Mouse (Mus musculus) midbrain, embryonic 15.5 days (tissue): ENCODE results near the gene Caskin1. TPM values are rescaled to one million over a fixed set of nuclear protein-coding genes. Genes with fewer than 3 reads are reported as not detected.

Experiments used
- ATAC-seq: fragments of 200-750 bp; cut with Nextera tagmentation; replicated peaks from 2 replicates; pipeline ENCODE4 v1.8.0; 2017; ENCODE audit warnings: moderate TSS enrichment
- H3K27ac ChIP-seq: fragments of 300-500 bp; sonication (generic); 2 replicates; pipeline ENCODE4 v1.5.1; 2015; ENCODE audit warnings: mild to moderate bottlenecking, inconsistent platforms
- H3K27me3 ChIP-seq: fragments of 300-500 bp; sonication (generic); replicated peaks from 2 replicates; pipeline ENCODE4 v1.6.1; 2015; ENCODE audit warnings: inconsistent platforms
- H3K36me3 ChIP-seq: fragments of 300-500 bp; sonication (generic); replicated peaks from 2 replicates; pipeline ENCODE4 v1.6.1; 2015; ENCODE audit warnings: inconsistent platforms
- H3K4me1 ChIP-seq: fragments of 300-500 bp; sonication (generic); 2 replicates; pipeline ENCODE4 v1.6.1; 2015; ENCODE audit warnings: inconsistent platforms
- H3K4me2 ChIP-seq: fragments of 300-500 bp; sonication (generic); 2 replicates; pipeline ENCODE4 v1.6.1; 2015; ENCODE audit warnings: inconsistent platforms, mild to moderate bottlenecking, moderate library complexity
- H3K4me3 ChIP-seq: fragments of 300-500 bp; sonication (generic); 2 replicates; pipeline ENCODE4 v1.5.1; 2015; ENCODE audit warnings: mild to moderate bottlenecking, inconsistent platforms
- H3K9ac ChIP-seq: fragments of 300-500 bp; sonication (generic); 2 replicates; pipeline ENCODE4 v1.6.1; 2015; ENCODE audit warnings: mild to moderate bottlenecking, inconsistent platforms
- H3K9me3 ChIP-seq: fragments of 300-500 bp; sonication (generic); 2 replicates; pipeline ENCODE4 v1.6.1; 2016; ENCODE audit warnings: inconsistent platforms
- WGBS: fragments of 180-500 bp; shearing (Covaris S2); methylation state at CpG from one replicate; pipeline ENCODE4 v1.1.7; 2015; ENCODE audit warnings: mixed read lengths; 5-methylcytosine and 5-hydroxymethylcytosine counted together
- polyA plus RNA-seq: library from polyadenylated mRNA; unstranded; fragments of >200 nt; fragmentation: Nextera tagmentation; extraction: Ambion mirVana; gene quantifications from 2 replicates; pipeline ENCODE4 v1.2.1, GENCODE M21; 2015

The Caskin1 gene
- polyA plus RNA-seq, 1 experiment from 2014 or later: 52.9 TPM

DNA sequence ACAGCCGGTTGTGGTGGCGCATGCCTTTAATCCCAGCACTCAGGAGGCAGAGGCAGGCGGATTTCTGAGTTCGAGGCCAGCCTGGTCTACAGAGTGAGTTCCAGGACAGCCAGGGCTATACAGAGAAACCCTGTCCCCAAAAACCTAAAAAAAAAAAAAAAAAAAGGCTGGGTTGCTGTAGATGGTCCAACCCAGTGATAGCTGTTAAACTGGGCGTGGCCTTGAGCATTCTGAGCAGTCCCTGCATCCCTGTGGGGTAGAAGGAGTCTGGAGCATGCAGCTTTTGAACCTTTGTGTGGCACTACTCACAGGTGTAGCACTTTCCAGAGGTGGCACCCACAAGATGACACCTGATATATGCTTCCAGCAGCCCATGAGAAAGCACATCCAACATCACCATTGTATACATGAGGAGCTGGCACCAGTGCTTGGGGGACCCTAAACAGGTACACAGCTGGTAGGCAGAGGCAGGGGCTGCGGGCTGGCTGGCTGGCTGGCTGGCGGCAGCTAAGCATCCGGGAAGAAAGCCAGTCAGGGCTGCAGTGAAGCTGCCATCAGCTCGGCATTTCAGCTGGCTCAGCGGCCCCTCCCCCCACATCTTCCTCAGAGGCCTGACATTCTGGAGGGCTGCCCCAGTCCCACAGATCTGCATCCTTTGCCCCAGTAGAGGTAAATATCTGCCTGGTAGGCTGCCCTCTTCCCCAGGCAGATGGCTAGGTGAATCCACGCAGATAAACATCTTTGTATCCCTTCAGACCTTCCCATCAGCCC is 3.1 kb upstream of the Caskin1 start:
- Histone ChIP-seq H3K27ac (peak overlapping the region; percentile 26; the same call in 1 of the 2 replicates), H3K4me1 (peaks cover 30% of the 10 kb centered on the region), H3K4me3 (no peak overlapping the region), H3K27me3 (no peaks in the 10 kb centered on the region), H3K9ac (no peak overlapping the region; the same call in 1 of the 2 replicates), H3K4me2 (no peak overlapping the region), H3K36me3 (no peaks in the 10 kb centered on the region), H3K9me3 (no peaks in the 10 kb centered on the region)
- ATAC-seq: no peak
- WGBS: 45% methylated on average over 11 of the region's 11 CpGs

DNA sequence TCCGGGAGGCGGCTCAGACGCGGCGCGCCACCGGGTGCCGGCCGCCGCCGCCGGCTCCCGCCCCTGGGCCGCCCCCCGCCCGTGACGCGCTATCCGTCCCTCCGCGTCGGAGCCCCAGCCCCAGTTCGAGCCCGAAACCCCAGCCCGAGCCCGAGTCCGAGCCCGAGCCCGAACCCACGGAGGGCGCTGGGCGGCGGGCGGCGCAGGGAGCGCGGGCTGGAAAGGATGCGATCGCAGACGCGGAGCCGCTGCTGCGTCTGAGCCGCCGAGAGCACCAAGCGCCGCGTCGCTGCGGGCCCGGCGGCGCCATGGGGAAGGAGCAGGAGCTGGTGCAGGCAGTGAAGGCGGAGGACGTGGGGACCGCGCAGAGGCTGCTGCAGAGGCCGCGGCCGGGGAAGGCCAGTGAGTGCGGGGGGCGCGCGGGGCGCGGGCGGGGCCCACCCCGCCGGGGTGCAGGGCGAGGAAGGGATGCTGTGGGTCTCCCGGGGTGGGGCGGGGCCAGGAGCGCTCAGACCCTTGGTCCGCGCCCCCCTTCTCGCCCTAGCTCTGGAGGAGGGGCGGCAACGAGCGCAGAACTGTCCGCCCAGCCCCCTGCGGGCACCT is 362 bp downstream of the Caskin1 start:
- H3K36me3 ChIP-seq: no peaks in the 10 kb centered on the region
- peak overlapping the region; percentile 98 for H3K4me3 ChIP-seq
- H3K27me3 ChIP-seq: no peaks in the 10 kb centered on the region
- peak overlapping the region; percentile 97 for H3K9ac ChIP-seq
- ATAC-seq: peak; percentile 74
- H3K9me3 ChIP-seq: no peaks in the 10 kb centered on the region
- H3K4me1 ChIP-seq: peaks cover 38% of the 10 kb centered on the region
- H3K27ac ChIP-seq: peak overlapping the region; percentile 98
- WGBS: 1% methylated on average over 59 of the region's 81 CpGs
- H3K4me2 ChIP-seq: peak overlapping the region; percentile 91

DNA sequence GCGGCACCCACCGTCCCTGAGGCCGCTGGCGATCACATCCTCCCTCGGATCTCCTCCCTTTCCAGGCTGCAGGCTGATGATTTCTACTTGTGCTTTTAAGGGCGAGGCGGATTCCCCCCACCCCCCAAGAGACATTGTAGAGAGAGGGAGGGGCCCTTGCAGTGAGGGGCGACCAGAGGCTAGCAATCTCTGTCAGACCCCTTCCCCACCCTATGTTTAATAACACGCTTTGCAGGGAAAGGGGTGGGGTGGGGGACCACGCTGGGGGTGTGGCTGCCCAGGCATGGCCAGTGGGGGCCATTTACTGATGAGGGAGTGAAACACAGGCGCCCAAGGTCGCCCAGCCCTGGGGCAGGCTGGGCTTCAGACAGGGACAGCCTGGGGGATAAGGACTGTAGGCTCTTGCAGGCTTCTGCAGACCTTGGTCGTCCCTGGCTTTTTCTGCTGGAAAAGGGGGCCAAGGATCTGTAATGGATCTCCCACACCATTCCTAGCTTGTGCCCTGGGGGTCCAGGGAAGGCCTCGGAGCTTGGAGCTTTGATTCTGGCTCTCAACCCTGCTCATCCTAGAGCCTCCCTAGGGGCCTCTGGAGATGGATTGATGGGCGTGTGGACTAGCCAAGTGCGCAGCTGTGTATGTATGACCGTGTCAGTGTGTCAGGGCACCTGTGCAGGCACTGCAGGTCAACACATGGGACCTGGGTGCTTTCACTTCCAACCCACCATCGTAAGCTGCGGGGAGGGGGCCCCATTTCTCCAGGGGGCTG is 1.0 kb downstream of the Caskin1 start:
- peak overlapping the region; percentile 91 for H3K4me2 ChIP-seq
- peak; percentile 43 for ATAC-seq
- H3K9ac ChIP-seq: peak overlapping the region; percentile 97
- H3K4me1 ChIP-seq: peaks cover 38% of the 10 kb centered on the region
- peak overlapping the region; percentile 98 for H3K27ac ChIP-seq
- WGBS: 14% methylated on average over 19 of the region's 19 CpGs
- H3K9me3 ChIP-seq: no peaks in the 10 kb centered on the region
- H3K4me3 ChIP-seq: peak overlapping the region; percentile 98
- H3K27me3 ChIP-seq: no peaks in the 10 kb centered on the region
- H3K36me3 ChIP-seq: no peaks in the 10 kb centered on the region

DNA sequence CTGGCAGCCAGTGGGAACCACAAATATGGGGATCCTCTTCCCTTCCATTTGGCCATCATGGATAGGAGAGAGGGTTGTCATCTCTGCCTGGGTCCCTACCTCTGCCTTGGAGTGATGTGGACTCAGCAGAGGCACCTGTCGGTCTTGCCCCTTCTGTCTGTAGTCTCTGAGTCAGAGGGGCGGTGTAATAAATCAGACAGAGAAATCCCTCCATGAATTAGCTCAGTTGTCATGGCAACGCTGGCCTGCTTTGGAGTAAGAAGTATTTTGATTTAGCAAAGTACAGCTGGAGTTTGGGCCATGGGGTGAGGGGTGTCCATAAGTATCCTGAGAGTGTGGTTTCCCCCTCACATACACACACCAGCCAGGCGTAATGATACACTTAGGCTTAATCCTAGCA is 2.0 kb downstream of the Caskin1 start:
- H3K9ac ChIP-seq: 0 out of 2 replicates have a peak overlapping the region, but pooled peaks have one; percentile 97
- H3K4me1 ChIP-seq: peaks cover 36% of the 10 kb centered on the region
- no peaks in the 10 kb centered on the region for H3K27me3 ChIP-seq
- no peaks in the 10 kb centered on the region for H3K9me3 ChIP-seq
- peak overlapping the region; percentile 98 for H3K27ac ChIP-seq
- H3K36me3 ChIP-seq: no peaks in the 10 kb centered on the region
- H3K4me2 ChIP-seq: peak overlapping the region; percentile 91
- 61% methylated on average over 4 of the region's 4 CpGs for WGBS
- ATAC-seq: no peak
- peak overlapping the region; percentile 98; the same call in 1 of the 2 replicates for H3K4me3 ChIP-seq

DNA sequence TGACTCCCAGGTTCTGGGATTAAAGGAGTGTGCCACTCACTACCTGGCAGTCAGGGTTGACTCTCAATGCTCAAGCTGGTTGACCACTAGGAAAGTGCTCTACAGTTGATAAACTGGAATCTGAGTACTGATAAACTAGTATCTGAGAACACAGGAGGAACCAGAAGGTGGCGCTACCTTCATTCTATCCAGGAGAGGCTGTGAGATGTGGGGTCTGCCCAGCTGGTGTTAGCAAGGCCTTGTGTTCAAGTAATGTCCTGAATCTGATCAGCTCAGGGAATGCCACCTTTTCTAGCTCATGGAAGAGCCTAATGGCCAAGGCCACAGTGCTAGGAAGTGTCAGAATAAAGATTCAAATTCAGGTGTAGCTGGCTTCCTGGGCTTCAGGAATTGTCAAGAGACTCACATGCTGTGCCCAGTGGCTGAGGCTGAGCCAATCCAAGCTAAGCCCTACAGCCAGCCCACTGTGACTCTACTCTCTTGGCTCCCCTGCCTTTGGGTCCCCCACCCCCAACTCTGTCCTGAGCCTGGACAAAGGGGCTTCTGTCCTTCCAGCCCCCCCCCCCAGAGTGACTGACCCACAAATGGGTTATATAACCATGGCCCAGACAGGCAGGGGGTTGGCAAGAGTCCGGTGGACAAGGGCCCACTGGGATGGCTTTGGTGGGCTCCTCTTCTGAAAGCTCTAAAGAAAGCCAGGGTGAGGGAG is 6.4 kb downstream of the Caskin1 start:
- Histone ChIP-seq H3K36me3 (peaks cover 40% of the 10 kb centered on the region), H3K27me3 (no peaks in the 10 kb centered on the region), H3K4me3 (no peak overlapping the region), H3K9ac (no peak overlapping the region), H3K4me1 (peaks cover 17% of the 10 kb centered on the region), H3K27ac (no peak overlapping the region), H3K9me3 (no peaks in the 10 kb centered on the region), H3K4me2 (no peak overlapping the region)
- peak; percentile 38 for ATAC-seq
- 47% methylated on average over 2 of the region's 2 CpGs for WGBS

DNA sequence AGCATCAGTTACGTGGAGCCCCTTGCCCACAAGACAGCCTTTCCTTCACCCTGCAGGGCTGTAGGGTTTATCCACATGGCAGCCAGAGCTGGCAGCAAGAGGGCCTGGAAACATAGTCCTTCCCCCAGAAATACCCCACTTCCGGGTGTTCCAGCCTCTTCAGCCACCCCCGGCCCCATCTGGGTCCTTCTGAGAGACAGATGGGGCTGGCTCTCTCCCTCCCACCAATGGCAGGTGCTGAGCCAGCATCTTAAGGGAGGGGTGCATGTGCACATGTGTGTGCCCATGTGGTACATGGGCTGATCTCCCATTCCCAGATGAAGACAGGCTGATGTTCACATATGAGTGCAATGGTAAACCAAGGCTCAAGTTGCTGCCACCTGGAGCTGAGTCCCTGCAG is 7.0 kb downstream of the Caskin1 start:
- H3K9ac ChIP-seq: no peak overlapping the region
- no peaks in the 10 kb centered on the region for H3K27me3 ChIP-seq
- peaks cover 45% of the 10 kb centered on the region for H3K36me3 ChIP-seq
- H3K9me3 ChIP-seq: no peaks in the 10 kb centered on the region
- peaks cover 11% of the 10 kb centered on the region for H3K4me1 ChIP-seq
- no peak overlapping the region for H3K4me3 ChIP-seq
- H3K27ac ChIP-seq: 0 out of 2 replicates have a peak overlapping the region, but pooled peaks have one; percentile 32
- no peak overlapping the region for H3K4me2 ChIP-seq
- ATAC-seq: no peak
- WGBS: 79% methylated on average over 3 of the region's 3 CpGs

DNA sequence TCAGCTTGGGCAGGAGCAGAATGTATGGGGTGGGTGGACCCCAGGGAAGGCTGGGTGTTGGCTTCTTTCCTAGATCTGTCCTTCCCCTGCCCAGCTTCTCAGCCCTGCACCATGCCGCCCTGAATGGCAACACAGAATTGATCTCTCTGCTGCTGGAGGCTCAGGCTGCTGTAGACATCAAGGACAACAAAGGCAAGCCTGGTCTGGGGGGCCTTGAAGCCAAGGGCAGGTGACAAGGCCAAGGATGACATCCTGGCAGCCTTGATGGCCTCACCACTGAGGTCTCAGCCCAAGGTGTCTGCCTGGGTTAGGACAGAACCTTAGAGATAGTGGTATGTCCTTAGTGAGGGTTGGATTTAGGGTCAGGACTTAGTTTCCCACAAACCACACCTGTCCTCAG is 7.6 kb downstream of the Caskin1 start:
- no peak overlapping the region for H3K9ac ChIP-seq
- H3K27me3 ChIP-seq: no peaks in the 10 kb centered on the region
- no peak overlapping the region for H3K4me3 ChIP-seq
- H3K4me2 ChIP-seq: no peak overlapping the region
- H3K27ac ChIP-seq: no peak overlapping the region
- H3K36me3 ChIP-seq: peaks cover 51% of the 10 kb centered on the region
- H3K4me1 ChIP-seq: peaks cover 5% of the 10 kb centered on the region; the same call in 1 of the 2 replicates
- 76% methylated on average over 1 of the region's 1 CpGs for WGBS
- no peak for ATAC-seq
- H3K9me3 ChIP-seq: no peaks in the 10 kb centered on the region

DNA sequence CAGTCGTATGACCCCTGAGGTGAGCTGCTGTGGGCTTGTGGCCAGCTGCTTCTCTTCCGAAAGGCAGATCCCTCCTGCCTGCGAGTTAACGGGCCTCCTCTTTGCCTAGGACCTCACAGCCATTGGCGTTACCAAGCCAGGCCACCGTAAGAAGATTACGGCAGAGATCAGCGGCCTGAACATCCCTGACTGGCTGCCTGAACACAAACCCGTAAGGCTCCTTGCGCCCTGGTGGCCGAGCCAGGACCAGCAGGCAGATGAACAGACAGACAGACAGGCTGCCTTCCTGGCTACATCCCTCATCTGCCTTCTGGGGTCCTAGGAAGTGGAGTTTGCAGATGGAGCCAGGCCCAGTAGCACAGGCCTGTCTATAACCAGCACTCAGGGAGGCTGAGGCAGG is 13.8 kb downstream of the Caskin1 start:
- WGBS: 29% methylated on average over 11 of the region's 11 CpGs
- Histone ChIP-seq H3K27ac (no peak overlapping the region), H3K4me1 (peaks cover 7% of the 10 kb centered on the region; the same call in 1 of the 2 replicates), H3K4me2 (no peak overlapping the region), H3K9ac (no peak overlapping the region), H3K4me3 (no peak overlapping the region), H3K27me3 (no peaks in the 10 kb centered on the region), H3K9me3 (no peaks in the 10 kb centered on the region), H3K36me3 (peaks cover 77% of the 10 kb centered on the region)
- ATAC-seq: no peak

DNA sequence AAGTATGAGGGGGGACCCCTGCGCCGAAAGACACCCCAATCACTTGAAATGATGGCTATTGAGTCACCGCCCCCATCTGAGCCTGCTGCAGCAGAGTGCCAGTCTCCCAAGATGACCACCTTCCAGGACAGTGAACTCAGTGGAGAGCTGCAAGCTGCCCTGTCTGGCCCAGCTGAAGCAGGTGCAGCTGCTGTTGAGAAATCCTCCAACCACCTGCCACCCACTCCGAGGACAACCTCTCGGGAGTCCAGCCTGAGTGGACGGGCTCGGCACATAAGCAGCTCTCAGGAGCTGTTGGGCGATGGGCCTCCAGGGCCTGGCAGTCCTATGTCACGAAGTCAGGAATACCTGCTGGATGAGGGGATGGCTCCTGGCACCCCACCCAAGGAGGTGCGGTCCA is 15.7 kb downstream of the Caskin1 start:
- Histone ChIP-seq H3K9me3 (no peaks in the 10 kb centered on the region), H3K36me3 (peaks cover 71% of the 10 kb centered on the region), H3K27me3 (no peaks in the 10 kb centered on the region), H3K4me1 (peaks cover 7% of the 10 kb centered on the region; the same call in 1 of the 2 replicates), H3K27ac (no peak overlapping the region), H3K4me3 (no peak overlapping the region), H3K9ac (no peak overlapping the region), H3K4me2 (no peak overlapping the region)
- ATAC-seq: no peak
- WGBS: 96% methylated on average over 10 of the region's 10 CpGs

DNA sequence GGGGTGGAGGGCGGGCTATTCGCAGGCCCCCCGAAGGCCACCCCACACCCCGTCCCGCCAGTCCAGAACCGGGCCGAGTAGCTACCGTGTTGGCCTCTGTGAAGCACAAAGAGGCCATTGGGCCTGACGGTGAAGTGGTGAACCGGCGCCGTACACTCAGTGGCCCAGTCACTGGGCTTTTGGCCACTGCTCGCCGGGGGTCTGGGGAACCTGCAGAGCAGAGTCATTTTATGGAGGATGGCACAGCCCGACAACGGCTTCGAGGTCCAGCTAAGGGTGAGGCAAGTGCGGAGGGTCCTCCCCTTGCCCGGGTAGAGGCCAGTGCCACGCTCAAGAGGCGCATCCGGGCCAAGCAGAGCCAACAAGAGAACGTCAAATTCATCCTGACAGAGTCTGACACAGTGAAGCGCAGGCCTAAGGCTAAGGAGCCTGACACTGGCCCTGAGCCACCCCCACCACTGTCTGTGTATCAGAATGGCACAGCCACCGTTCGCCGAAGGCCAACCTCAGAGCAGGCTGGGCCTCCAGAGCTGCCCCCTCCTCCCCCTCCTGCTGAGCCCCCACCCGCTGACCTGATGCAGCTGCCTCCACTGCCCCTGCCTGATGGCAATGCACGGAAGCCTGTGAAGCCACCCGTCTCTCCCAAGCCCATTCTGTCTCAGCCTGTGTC is 17.0 kb downstream of the Caskin1 start:
- Histone ChIP-seq H3K9me3 (no peaks in the 10 kb centered on the region), H3K4me1 (peaks cover 7% of the 10 kb centered on the region; the same call in 1 of the 2 replicates), H3K4me3 (no peak overlapping the region), H3K9ac (no peak overlapping the region), H3K27ac (no peak overlapping the region), H3K36me3 (peaks cover 74% of the 10 kb centered on the region), H3K27me3 (no peaks in the 10 kb centered on the region), H3K4me2 (no peak overlapping the region)
- WGBS: 86% methylated on average over 30 of the region's 30 CpGs
- ATAC-seq: no peak

DNA sequence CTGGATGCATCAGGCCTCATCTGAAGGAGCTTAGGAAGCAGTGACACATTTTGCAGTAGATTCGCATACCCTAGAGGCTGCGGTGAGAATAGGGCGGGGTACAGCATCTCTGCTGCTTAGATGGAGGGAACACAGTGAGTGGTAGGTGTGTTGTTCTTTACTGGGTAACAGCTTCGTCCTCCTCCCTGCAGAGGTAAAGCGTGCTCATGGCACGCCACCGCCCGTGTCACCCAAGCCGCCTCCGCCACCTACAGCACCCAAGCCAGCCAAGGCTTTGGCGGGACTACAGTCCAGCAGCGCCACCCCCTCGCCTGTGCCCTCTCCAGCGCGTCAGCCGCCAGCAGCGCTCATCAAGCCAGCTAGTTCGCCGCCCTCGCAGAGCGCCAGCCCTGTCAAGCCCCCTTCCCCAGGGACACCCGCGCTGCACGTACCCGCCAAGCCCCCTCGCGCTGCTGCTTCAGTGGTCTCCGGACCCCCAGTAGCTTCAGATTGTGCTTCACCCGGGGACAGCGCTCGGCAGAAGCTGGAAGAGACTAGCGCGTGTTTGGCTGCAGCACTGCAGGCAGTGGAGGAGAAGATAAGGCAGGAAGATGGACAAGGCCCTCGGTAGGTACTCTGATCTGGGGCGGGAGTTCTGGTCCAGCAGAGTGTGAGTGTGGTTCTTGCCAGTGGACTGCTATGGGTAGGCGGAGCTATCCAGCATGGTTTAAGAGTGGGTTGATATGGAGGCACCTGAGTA is 18.1 kb downstream of the Caskin1 start:
- ATAC-seq: no peak
- 23% methylated on average over 36 of the region's 36 CpGs for WGBS
- Histone ChIP-seq H3K4me1 (peaks cover 7% of the 10 kb centered on the region; the same call in 1 of the 2 replicates), H3K4me2 (no peak overlapping the region), H3K27me3 (no peaks in the 10 kb centered on the region), H3K9me3 (no peaks in the 10 kb centered on the region), H3K27ac (peak overlapping the region; percentile 45), H3K36me3 (peaks cover 73% of the 10 kb centered on the region), H3K4me3 (no peak overlapping the region), H3K9ac (peak overlapping the region; percentile 18; the same call in 1 of the 2 replicates)
